Mouse (Mus musculus) mesoderm, embryonic 11.5 days (tissue): ENCODE measurements around the gene Gnaz.

Experiments
- DNase-seq: peaks from one replicate; pipeline ENCODE4 v3.0.0-alpha.2; 2012; ENCODE audit warnings: low read depth, low spot score

Gnaz gene

DNA sequence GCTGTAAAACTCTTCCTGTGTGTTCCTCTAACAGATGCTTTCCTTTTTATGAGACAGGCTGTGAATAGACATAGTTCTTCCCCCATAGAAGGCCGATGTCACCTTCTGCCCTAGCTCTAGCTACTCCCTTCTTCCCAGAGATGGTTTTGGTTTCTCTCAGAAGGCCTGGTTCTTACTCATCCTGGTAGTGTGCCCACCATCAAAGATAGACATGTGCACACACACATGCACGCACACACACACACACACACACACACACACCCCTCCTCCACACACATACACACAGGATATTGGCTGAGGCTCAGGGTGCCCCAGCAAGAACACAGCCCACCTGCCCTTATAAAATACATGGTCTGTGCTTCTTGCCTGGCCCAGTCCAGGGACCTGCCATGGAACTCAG lies 2.3 kb downstream of the Gnaz start:
- DNase-seq, result no peak

GRCm38 (mm10) chr10:74973026-74973425 lies 6.0 kb downstream of the Gnaz start:
- no peak for DNase-seq

- DNase-seq, result no peak
Observed at GRCm38 (mm10) chr10:74975626-74976025, 8.6 kb downstream of the Gnaz start.

- DNase-seq, result no peak
Observed at GRCm38 (mm10) chr10:74976429-74976828, 9.5 kb downstream of the Gnaz start.

DNA sequence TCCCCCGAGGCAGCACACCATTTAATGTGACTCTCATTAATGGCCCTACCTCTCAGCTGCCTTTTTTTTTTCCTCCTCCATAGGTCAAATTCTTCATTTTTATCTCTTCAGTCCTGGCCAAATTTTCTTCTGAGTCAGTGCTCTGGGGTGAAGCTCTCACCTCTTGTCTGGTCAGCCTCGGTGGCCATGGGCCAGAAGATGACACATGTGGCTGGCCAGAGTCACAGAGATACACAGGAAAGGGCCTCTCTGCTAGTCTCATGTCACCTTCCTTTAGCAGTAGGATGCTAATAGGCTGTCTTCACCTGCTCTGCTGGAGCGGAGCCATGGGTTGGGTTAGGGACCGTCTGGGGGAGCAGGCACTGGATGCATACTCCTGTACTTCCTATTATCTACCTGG lies 11.1 kb downstream of the Gnaz start:
- no peak for DNase-seq

DNA sequence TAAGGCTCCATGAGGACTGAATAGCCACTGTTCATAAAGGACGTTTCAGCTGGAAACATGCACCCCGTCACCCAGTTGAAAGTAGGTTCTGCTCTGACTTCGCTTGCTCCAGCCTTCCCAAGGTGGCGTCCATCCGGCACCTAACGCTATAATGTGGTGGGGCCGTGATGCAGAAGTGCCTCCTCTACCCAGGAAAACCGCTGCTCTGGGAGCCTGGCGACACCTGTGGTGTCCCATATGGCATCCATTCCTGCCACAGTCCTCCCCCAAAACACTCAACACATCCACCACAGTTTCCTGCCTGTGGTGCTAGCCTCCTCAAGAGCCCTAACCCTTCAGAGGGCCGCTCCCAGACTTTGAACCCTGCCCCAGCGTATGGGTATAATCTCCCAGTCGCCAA lies 14.2 kb downstream of the Gnaz start:
- DNase-seq, result no peak

DNA sequence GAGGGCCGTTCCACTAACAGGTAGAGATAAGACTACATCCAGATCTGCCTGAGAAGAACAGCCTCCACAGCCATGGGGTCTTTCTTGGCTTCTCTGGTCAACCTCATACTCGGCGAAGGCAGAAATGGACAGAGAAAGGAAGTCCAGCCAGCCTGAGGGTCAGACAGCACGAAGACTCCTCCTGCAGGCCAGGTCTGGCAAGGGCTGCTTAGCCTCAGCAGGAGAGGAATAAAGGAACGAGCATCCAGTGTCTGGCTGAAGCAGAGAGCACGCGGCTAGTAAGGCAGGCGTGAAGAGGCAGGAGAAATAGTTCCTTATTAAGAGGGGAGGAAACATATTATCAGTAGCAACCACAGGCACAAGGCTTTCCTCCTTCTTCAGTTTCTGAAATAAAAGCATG lies 16.2 kb downstream of the Gnaz start:
- DNase-seq, result no peak

DNA sequence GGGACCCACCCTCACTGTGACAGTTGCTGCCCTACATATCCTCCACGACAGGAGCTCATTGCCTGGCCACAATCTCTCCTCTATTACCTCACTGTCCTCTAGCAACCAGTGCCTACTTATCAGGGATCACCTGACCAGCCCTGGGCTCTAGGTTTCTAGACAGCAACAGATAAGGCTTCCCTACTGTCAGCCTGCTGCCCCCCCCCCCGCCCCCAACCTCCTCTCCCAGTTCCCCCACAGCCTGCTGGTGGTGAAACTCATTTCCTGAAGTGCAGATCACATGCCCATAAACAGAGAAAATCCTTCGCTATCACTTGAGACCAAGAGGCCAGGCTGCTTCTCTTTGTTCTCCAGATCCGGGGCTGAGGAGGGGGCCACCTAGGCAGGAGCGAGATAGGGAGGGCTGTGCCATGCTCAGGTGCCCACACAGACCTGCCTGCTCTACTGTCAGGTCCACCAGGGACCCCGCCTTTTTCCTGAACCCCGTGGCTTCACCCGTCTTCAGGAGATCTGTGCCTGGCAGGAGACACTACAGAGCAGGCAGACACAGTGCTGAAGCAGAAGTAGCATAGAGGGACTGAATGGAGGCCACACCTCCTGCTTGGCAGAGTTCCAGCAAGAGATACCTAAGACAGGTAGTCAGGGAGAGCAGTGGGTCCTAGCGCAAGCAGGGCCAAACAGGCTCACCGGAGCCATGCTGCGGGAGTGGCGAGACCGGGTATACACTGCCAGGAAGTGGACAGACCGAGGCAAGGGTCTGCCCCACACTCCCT lies 20.9 kb downstream of the Gnaz start:
- no peak for DNase-seq

- no peak for DNase-seq
Observed at GRCm38 (mm10) chr10:74989814-74990213, 22.8 kb downstream of the Gnaz start.

DNA sequence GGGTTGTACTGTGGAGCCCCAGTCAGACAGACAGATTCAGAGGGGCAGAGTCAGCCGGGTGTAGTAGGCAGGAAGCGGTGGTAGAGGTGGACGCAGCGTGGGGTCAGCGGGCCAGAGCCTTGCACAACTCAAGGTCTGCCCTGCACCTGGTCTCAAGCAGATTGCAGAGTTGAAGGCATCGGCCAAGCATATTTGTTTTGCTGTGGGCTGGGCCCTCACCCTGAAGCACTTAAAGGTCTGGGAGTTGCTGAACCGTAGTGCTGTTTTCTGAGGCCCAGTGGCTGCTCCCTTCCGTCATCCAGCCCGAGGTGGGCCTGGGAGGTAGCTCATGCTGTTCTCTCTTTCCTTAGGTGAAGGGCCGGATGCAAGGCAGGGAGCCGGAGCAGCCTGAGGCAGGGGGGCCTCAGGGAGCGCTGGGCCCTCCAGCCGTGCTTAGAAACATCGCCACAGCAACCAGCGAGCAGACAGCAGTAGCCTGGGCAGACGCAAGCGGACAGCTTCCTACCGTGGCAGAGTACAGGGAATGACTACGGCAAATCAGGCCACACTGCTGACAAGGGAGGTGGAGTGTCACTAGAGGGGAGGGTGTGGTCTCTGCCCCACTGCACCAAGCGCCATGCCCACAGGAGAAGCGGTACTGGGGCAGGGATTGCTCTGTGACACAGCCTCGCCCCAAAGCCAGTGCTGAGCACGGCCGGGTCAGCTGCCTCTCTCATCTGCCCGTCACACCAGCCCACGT lies 23.8 kb downstream of the Gnaz start:
- no peak for DNase-seq

GRCm38 (mm10) chr10:74994863-74995262 lies 27.9 kb downstream of the Gnaz start:
- DNase-seq, result no peak

GRCm38 (mm10) chr10:74995377-74995776 lies 28.4 kb downstream of the Gnaz start:
- DNase-seq, result peak; percentile 65

DNA sequence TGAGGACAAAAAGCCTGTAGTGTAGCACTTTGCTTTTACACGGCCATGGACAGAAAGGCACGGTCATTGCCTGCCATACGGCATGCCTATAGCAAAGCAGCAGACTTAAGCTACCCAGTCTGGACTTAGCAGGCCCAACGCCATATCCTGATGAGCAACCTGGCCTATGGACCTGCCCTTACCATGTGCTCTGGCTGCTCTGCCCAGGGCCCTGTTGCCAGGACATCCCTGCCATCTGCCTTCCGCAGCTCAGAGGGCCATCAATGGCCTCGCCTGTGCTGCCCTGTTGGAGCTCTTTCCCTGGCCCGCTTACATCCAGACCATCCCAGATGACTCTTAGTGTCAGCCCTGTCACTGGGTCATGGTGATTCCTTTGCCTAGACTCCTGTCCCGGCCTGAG lies 34.4 kb downstream of the Gnaz start:
- no peak for DNase-seq

- DNase-seq, result no peak
Observed at GRCm38 (mm10) chr10:75004067-75004466, 37.1 kb downstream of the Gnaz start.

DNA sequence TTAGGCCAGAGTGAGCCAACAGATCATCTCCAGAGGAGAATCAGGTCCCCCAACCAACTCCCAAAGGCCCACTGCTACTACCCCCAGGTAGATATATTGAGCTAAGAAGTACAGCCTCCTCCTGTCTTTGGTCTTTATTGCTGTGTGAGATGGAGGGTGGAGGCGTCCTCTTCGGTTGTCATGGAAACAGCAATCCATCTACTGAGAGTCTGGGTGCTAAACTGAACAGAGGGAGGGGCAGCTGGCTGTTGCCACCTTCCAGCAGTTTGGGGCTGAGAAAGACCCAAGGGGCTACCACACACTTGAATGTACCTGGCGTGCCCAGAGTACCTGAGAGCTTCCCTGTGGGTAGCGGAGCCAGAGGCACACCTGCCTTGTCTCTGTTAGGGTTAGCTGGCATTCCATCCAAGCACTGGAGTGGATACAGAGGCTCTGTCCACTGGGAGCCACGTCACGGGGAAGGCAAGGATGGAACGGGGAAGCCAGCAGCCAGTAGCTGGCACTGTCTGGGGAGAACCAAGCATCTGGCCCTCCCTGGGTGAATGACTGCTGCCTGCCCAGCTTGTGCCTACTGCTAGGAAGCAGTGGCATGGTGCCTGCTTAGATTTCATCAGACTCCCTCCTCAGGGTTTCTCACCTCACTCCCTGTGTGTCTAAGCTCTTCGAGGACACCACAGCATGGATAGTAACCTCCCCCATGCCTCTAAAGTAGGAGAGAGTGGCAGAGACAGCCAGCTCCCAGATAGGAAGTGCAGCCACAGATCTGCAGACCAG lies 40.1 kb downstream of the Gnaz start:
- peak; percentile 33 for DNase-seq

GRCm38 (mm10) chr10:75010704-75011103 lies 43.7 kb downstream of the Gnaz start:
- DNase-seq, result no peak

DNA sequence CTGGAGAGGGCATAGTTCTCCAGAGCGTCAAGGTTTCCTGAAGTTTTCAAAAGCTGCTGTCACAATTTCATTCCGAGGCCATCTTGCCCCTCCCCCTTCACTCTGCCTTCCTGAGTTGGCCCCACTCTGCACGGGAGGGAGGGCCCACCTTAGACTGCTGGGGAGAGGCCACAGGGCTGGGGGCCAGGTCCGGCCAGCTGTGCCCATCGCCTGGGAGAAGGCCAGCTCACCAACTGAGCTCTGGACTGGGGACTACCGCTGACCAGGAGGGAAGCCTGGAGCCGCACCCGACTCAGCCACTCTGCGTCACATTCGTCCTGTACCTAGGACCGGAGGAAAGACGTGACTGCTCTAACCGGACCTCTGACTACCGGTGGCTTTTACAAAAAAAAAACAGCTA lies 48.5 kb downstream of the Gnaz start:
- DNase-seq, result no peak

DNA sequence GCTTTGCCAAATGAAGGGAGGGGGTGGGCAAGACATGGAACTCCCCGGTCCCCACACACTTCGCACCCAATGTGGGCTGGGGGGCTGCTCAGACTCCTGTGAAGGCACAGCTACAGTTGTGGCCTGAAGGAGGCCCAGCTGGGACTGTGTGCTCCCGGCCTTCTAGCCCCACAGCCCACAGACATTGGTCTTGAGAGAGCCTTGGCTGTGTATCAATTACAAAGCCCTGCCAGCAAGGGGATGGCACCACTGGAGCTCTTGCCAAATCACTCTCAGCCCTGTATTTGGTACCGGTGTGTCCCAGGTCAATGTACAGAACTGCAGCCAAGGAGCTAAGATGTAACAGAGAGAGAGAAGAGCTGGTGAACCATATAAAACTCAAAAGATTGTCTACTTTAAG lies 49.5 kb downstream of the Gnaz start:
- DNase-seq, result no peak

- no peak for DNase-seq
Observed at GRCm38 (mm10) chr10:75020271-75020670, 53.3 kb downstream of the Gnaz start.

GRCm38 (mm10) chr10:75021138-75021537 lies 54.2 kb downstream of the Gnaz start:
- peak; percentile 77 for DNase-seq

GRCm38 (mm10) chr10:75026491-75026890 lies 59.5 kb downstream of the Gnaz start:
- DNase-seq, result no peak

DNA sequence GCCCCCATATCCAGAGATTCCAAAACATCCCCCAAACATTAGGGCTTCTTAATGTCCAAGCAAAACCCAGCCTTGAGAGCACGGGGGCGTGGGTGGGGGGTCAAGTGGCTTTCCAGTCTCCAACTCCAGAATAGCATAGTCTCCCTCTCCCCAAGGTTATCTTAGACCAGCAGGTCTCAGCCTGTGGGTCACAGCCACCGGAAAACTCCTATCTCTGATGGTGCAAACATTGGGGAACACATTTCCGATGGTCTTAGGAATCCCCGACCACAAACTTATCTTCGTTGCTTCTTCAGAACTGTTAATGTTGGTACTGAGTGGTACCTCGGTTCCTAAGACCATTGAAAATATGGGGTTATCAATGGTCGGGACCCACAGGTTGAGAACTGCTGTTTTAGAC lies 61.8 kb downstream of the Gnaz start:
- no peak for DNase-seq
